Mouse (Mus musculus) embryonic fibroblast, embryonic 13.5 days (primary cell): ENCODE measurements around the gene Tmem253.

Source experiments
- CTCF ChIP-seq: IDR thresholded peaks from 2 replicates; pipeline ENCODE4 v1.5.1; 2011; ENCODE audit warnings: mild to moderate bottlenecking, control low read depth, low read length, moderate library complexity, borderline replicate concordance; ENCODE audit not compliant: insufficient read depth
- POLR2A ChIP-seq: IDR thresholded peaks from 2 replicates; pipeline ENCODE4 v1.6.1; 2011; ENCODE audit warnings: low read depth, mild to moderate bottlenecking, control low read depth, low read length, moderate library complexity

- TF ChIP-seq CTCF = no peak
- TF ChIP-seq POLR2A = no peak
Observed at GRCm38 (mm10) chr14:52005141-52005540, 10.3 kb upstream of the Tmem253 start.
